Mouse (Mus musculus) lung, adult 18-20 months (tissue): Measurements from ENCODE around the gene Cadm1.

Experiments
- DNase-seq, 2 experiments: peaks; one replicate each; pipeline ENCODE4 v3.0.0; 2022; ENCODE audit warnings: mixed read lengths in 2 of 2

The Cadm1 gene

DNA sequence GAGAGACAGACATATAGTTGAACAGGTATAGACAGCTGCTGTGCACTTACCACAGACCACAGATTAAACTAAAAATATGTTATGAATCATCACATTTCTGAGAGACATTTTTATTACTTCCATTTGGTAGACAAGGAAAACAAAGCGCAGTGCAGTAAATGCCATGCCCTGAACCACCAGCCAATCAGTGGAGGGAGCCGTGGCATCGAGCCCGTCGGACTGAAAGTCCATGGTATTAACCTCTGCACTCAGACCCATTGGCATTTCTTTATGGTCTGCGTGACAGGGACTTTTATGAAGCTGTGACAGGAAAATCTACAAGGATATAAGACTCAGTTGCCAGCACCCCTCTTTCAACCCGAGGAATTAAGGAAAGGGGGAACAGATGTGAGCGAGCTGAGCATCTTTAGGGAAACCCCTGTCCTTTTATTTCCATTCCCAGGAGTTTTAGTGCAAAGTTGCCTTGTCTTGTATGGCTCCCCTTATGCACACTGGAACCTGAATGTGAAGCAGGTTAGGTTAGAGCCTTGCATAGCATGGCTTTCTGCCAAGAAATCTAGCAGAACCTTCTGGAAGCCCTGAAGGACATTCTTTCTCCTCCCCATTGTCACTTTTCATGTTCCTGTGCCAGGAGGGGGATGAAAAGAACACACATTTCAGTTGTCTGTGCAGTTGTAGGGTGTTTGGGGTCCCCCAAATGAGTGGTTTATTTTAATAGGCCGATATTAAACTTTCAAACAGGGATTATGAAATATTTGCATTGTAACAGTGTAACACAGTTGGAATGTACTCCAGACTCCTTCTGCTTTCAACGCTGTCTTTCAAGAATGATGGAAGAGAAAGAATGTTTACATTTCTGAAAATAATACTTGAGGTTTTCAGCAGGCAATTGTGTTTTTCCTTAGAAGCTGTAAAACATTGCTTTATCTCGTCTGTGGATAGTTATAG is 145.1 kb downstream of the Cadm1 start:
- DNase-seq: peak; percentile 32 to 49

DNA sequence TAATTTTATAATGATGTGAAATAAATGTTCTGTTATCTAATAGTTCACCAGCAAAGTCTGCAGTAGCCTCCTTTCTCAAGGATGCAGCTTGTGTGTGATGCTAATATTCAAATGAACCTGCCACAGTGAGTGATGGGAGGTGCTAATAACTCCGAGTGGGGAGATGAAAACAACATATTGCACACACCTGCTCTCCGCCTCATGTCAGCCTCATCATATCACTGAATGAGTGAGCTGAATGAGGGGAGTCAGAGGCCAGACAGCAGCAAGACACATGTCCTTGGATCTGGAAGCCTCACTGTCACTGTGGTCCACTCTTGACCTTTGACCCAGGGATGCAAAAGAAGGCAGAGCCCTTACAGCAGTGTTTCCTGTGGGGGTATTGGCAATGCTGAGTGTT is 156.9 kb downstream of the Cadm1 start:
- no peak for DNase-seq

- DNase-seq: no peak
These were observed 157.6 kb downstream of the Cadm1 start for GRCm38 (mm10) chr9:47687604-47688003.

GRCm38 (mm10) chr9:47688297-47688696 is 158.3 kb downstream of the Cadm1 start:
- peak; percentile 45 to 56 for DNase-seq

DNA sequence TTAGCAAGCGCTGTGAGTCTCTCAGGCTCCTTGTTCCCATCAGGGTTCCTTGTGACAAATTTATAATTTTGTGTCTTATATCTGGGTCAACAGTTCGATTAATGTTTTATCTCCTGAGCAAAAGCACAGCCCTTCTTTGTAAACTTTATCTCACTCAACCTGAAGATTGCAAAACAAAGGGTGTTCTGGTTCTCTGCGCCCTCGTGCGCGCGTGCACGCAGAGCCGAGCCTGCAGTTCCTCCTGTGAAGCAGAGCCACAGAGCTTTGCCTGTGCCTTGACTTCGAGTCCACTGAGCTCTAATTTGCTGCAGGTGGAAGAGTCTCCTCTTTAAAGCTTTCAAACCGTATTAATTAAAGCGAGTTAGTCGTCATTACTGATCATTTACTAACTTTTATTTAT is 162.9 kb downstream of the Cadm1 start:
- DNase-seq: no peak

GRCm38 (mm10) chr9:47699026-47699425 is 169.1 kb downstream of the Cadm1 start:
- peak; percentile 53 to 69 for DNase-seq

DNA sequence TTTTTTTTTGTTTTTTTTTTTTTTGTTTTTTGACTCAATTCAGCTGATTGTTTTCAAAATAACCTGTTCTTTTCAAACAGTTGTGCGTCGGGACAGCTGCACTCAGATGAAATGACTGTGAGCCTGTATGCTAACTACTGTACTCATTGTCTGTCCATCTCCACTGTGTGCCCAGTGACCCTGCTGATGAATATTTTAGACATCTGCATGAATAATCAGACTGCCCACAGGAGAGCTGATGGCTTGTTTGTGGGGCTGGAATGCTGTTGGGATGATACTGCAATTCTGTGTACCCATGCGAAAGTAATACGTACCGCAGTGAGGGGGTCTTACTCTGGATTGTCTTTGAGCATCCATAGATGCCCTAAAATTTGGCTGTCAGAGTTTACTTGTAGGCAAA is 170.0 kb downstream of the Cadm1 start:
- no peak for DNase-seq

- peak in 1 of 2 experiments; percentile 44 for DNase-seq
These were observed 173.3 kb downstream of the Cadm1 start for GRCm38 (mm10) chr9:47703026-47703876.

DNA sequence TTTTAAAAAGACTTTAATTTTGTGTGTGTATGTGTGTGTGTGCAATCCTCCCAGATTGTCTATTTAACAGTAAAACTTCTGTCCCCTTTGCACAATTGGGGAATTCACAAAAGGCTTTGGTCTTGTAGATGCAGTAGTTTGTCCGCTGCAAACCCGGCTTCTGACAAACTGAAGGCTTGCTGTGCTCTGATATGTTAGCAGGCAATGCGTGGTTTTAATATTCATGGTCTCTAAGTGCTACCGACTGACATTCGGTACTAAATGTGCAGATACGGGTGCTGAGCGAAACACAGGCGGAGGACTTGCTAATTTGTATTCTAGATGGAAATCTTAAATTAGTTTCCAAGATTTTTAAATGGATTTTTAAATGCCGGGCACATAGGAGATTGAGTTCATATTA is 176.4 kb downstream of the Cadm1 start:
- no peak for DNase-seq

GRCm38 (mm10) chr9:47707326-47707725 is 177.4 kb downstream of the Cadm1 start:
- no peak for DNase-seq

DNA sequence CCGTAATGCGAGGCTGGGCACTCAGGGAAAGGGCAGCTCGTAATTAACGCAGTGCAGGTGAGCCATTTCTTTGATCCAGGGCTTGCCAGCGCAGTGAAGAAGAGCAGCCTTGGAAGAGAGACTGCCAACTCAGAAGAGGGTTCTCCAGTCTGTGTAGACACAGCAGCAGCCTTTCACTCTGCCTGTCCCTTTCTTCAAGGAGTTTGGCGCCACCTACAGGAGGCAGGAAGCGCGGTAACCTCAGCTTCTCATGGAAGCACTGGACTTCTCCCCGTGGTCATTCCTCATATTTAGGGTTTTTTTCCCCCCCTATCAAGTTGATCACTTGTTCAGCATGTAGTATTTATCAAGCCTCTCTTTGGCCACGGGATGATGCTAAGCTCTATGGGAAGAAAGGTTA is 178.3 kb downstream of the Cadm1 start:
- peak; percentile 74 to 80 for DNase-seq

- no peak for DNase-seq
These were observed 181.0 kb downstream of the Cadm1 start for GRCm38 (mm10) chr9:47710946-47711345.

- no peak for DNase-seq
These were observed 184.6 kb downstream of the Cadm1 start for GRCm38 (mm10) chr9:47714541-47714940.

GRCm38 (mm10) chr9:47715415-47715814 is 185.4 kb downstream of the Cadm1 start:
- DNase-seq: no peak

DNA sequence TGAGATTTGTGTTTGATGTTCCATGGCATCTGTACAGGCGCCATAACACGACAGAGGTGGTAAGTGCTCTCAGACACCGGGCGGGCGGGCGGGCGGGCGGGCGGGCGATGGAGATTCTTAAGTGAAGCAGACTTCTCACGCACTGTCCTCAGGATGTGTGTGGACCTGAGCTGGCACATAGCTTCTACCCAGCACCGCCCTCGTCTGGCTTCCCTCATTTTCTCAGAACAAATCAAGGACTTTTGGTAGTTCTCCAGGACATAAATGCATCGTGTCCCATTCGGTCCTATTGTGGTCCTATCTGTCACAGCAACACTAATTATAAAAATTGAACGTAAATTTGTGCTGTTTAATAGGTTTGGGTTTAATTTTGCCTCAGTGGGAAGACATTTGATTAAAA is 186.9 kb downstream of the Cadm1 start:
- DNase-seq: no peak

DNA sequence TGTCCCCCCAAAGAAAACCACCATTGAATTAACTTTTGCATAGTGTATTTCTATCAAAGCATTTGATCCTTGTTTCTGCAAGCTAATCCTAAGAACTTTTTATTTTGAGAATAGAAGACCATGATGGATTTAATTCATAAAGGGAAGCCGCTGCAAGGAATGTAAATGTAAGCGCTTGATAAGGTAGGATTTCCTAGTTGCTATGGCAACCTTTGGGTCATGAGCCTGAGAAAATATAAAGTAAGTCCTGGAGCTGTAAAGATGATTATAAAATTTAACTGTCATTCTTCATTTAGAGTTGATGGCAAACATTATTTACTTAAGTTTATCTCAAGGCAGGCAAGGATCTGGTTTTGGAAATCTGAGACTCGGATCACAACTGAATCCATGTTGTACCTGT is 197.6 kb downstream of the Cadm1 start:
- DNase-seq: no peak

GRCm38 (mm10) chr9:47728852-47729251 is 198.9 kb downstream of the Cadm1 start:
- DNase-seq: no peak

GRCm38 (mm10) chr9:47730247-47730646 is 200.3 kb downstream of the Cadm1 start:
- DNase-seq: no peak

DNA sequence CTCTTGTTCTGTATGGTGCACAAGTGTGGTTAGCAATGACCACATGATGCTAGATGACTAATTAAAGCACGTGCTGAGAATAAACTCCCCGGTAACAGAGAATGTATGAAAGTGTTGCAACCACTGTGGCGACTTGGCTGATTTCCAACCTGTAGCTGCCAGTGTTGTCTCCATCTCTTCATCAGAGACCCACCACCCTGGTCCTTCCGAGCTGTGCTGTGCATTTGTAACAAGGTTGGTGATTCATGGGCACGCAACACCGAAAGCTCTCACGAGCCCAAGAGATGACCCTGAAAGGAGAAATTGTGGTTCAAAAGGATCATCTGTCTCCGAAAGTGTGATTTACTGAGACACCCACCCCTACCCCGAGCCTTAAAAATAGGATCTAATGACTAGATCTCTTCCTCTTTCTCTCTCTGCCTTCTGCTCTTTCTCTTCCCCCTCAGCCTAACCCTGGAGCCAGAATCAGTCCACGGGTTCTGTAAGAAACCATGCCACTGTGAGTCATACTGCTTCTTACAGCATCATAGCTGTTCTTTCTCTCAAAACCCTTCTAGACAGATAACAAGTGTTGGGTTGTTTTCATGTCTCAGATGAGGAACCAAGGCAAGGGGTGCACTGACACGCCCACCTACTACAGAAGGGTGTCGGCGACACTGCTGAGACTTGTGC is 203.9 kb downstream of the Cadm1 start:
- peak; percentile 30 to 36 for DNase-seq

- DNase-seq: no peak
These were observed 204.9 kb downstream of the Cadm1 start for GRCm38 (mm10) chr9:47734905-47735304.

DNA sequence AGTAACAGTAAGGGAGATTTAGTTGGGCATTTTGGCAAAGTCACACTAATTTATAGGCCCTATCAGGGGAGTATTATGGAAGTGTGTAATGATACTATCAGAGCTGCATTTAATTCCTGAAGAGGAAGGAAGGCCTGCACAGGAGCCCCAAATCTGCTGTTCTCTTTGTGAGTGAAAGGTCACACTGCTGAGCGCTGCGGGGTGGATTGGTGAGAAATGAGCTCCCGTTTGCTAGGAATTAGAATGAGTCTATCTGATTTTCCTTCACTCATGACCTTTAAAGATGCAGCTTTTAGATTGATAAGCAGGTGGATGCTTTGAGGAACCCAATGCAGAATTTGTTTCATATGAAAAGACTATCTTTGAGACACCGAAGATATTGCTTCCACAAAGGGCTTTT is 208.8 kb downstream of the Cadm1 start:
- DNase-seq: no peak

GRCm38 (mm10) chr9:47739276-47739675 is 209.3 kb downstream of the Cadm1 start:
- DNase-seq: no peak

GRCm38 (mm10) chr9:47741751-47742150 is 211.8 kb downstream of the Cadm1 start:
- no peak for DNase-seq
